Mouse (Mus musculus): ENCODE measurements around the gene Olfr330.

- TF ChIP-seq CTCF (IDR thresholded peaks at IDR 0.05; ENCODE audit: low read depth) (no peak), EP300 (IDR thresholded peaks at IDR 0.05; ENCODE audit: low read depth) (no peak)
Observed at GRCm38 (mm10) chr11:58546322-58546721, 11.7 kb upstream of the Olfr330 start, which contains the start of gene Olfr329-ps.

Data from heart, postnatal 0 days (tissue).